Mouse (Mus musculus) MEL (cell line): ENCODE measurements at regions not wholly inside any gene's neighbourhood (a gene's known extent, or its start where the extent isn't known, plus 50 kb on each side); places are given as distances from the start of the nearest gene placed in this dataset.

Source experiments
- DNase-seq: peaks from one replicate; pipeline ENCODE4 v3.0.0; 2011; ENCODE audit warnings: low read depth, low spot score
- H3K27ac ChIP-seq: 2 replicates; pipeline ENCODE4 v1.5.1; 2012; ENCODE audit warnings: low read depth, mild to moderate bottlenecking, control low read depth, low read length, moderate library complexity; ENCODE audit not compliant: control insufficient read depth
- H3K27me3 ChIP-seq, 2 experiments: fragments of 150-350 bp in 1 of 2; sonication (generic) in 1 of 2; 2 replicates each; pipeline ENCODE4 v1.6.1; 2012; ENCODE audit warnings: low read length in 2 of 2, mild to moderate bottlenecking in 2 of 2, improper control_type of control experiment in 1 of 2, moderate library complexity in 1 of 2; ENCODE audit not compliant: insufficient read depth in 2 of 2, control insufficient read depth in 1 of 2
- H3K36me3 ChIP-seq, 2 experiments: 2 replicates each; pipeline ENCODE4 v1.6.1; 2012 to 2014; ENCODE audit warnings: low read length in 2 of 2, improper control_type of control experiment in 1 of 2, inconsistent platforms in 1 of 2, mild to moderate bottlenecking in 1 of 2; ENCODE audit not compliant: insufficient read depth in 2 of 2, control insufficient read depth in 1 of 2
- H3K4me1 ChIP-seq, 2 experiments: fragments of 150-350 bp in 1 of 2; sonication (generic) in 1 of 2; 2 replicates each; pipeline ENCODE4 v1.6.1; 2012; ENCODE audit warnings: low read length in 2 of 2, improper control_type of control experiment in 1 of 2, mild to moderate bottlenecking in 1 of 2; ENCODE audit not compliant: insufficient read depth in 2 of 2, control insufficient read depth in 1 of 2
- H3K4me3 ChIP-seq, 2 experiments: fragments of 150-350 bp in 1 of 2; sonication (generic) in 1 of 2; 2 replicates each; pipeline ENCODE4 v1.5.1; 2012; ENCODE audit warnings: low read depth in 2 of 2, low read length in 2 of 2, mild to moderate bottlenecking in 2 of 2, moderate library complexity in 2 of 2, control low read depth in 1 of 2, improper control_type of control experiment in 1 of 2; ENCODE audit not compliant: control insufficient read depth in 1 of 2, insufficient read depth in 1 of 2
- H3K79me2 ChIP-seq: 2 replicates; pipeline ENCODE4 v1.6.1; 2012; ENCODE audit warnings: mild to moderate bottlenecking, low read length, moderate library complexity; ENCODE audit not compliant: control insufficient read depth, poor library complexity, insufficient read depth
- H3K9ac ChIP-seq: 2 replicates; pipeline ENCODE4 v1.6.1; 2012; ENCODE audit warnings: low read depth, mild to moderate bottlenecking, control low read depth, low read length, moderate library complexity; ENCODE audit not compliant: control insufficient read depth, poor library complexity, severe bottlenecking
- H3K9me3 ChIP-seq: fragments of 150-350 bp; sonication (generic); replicated peaks from 2 replicates; pipeline ENCODE4 v1.6.1; 2012; ENCODE audit warnings: mild to moderate bottlenecking, low read length, improper control_type of control experiment, moderate library complexity; ENCODE audit not compliant: insufficient read depth
- CHD2 ChIP-seq: IDR thresholded peaks from 2 replicates; pipeline ENCODE4 v1.6.1; 2011; ENCODE audit warnings: low read length, improper control_type of control experiment
- CTCF ChIP-seq, 3 experiments: IDR thresholded peaks in 2 of 3; conservative IDR thresholded peaks in 1 of 3; 2 replicates each; pipeline ENCODE4 v1.5.1; 2011 to 2012; ENCODE audit warnings: low read length in 3 of 3, low read depth in 2 of 3, mild to moderate bottlenecking in 2 of 3, improper control_type of control experiment in 1 of 3, inconsistent platforms in 1 of 3, mixed read lengths in 1 of 3, moderate library complexity in 1 of 3; ENCODE audit not compliant: control insufficient read depth in 1 of 3, insufficient read depth in 1 of 3, poor library complexity in 1 of 3, severe bottlenecking in 1 of 3
- E2F4 ChIP-seq: IDR thresholded peaks from 2 replicates; pipeline ENCODE4 v1.6.1; 2011; ENCODE audit warnings: low read depth, low read length, improper control_type of control experiment, borderline replicate concordance
- EP300 ChIP-seq, 2 experiments: IDR thresholded peaks; 2 replicates each; pipeline ENCODE4 v1.6.1; 2011; ENCODE audit warnings: improper control_type of control experiment in 2 of 2, low read length in 2 of 2, low read depth in 1 of 2, mild to moderate bottlenecking in 1 of 2
- GATA1 ChIP-seq: IDR thresholded peaks from 2 replicates; pipeline ENCODE4 v1.6.1; 2011; ENCODE audit warnings: low read depth, low read length, improper control_type of control experiment
- HCFC1 ChIP-seq: IDR thresholded peaks from 2 replicates; pipeline ENCODE4 v1.6.1; 2012; ENCODE audit warnings: low read depth, mild to moderate bottlenecking, inconsistent platforms, low read length, improper control_type of control experiment, moderate library complexity
- MAX ChIP-seq: IDR thresholded peaks from 2 replicates; pipeline ENCODE4 v1.6.1; 2011; ENCODE audit warnings: low read length, improper control_type of control experiment
- MAZ ChIP-seq: IDR thresholded peaks from 2 replicates; pipeline ENCODE4 v1.6.1; 2012; ENCODE audit warnings: low read depth, mild to moderate bottlenecking, inconsistent platforms, low read length, improper control_type of control experiment
- MXI1 ChIP-seq: IDR thresholded peaks from 2 replicates; pipeline ENCODE4 v1.6.1; 2011; ENCODE audit warnings: mild to moderate bottlenecking, low read depth, low read length, improper control_type of control experiment
- MYB ChIP-seq: IDR thresholded peaks from 2 replicates; pipeline ENCODE4 v1.6.1; 2011; ENCODE audit warnings: mild to moderate bottlenecking, low read depth, low read length, improper control_type of control experiment
- NELFE ChIP-seq: IDR thresholded peaks from 2 replicates; pipeline ENCODE4 v1.6.1; 2011; ENCODE audit warnings: low read depth, low read length, improper control_type of control experiment
- POLR2A ChIP-seq, 2 experiments: IDR thresholded peaks; 2 replicates each; pipeline ENCODE4 v1.6.1; 2011 to 2012; ENCODE audit warnings: low read length in 2 of 2, mild to moderate bottlenecking in 2 of 2, control low read depth in 1 of 2, improper control_type of control experiment in 1 of 2, low read depth in 1 of 2, moderate library complexity in 1 of 2; ENCODE audit not compliant: control insufficient read depth in 1 of 2, insufficient read depth in 1 of 2, poor library complexity in 1 of 2
- POLR2AphosphoS5 ChIP-seq: IDR thresholded peaks from 2 replicates; pipeline ENCODE4 v1.6.1; 2012; ENCODE audit warnings: low read depth, borderline replicate concordance, mild to moderate bottlenecking, inconsistent platforms, low read length, moderate library complexity, mixed read lengths
- SIN3A ChIP-seq: IDR thresholded peaks from 2 replicates; pipeline ENCODE4 v1.6.1; 2012; ENCODE audit warnings: low read length, improper control_type of control experiment, inconsistent platforms
- SMC3 ChIP-seq: IDR thresholded peaks from 2 replicates; pipeline ENCODE4 v1.6.1; 2011; ENCODE audit warnings: low read depth, low read length, improper control_type of control experiment
- TAL1 ChIP-seq: IDR thresholded peaks from 2 replicates; pipeline ENCODE4 v1.6.1; 2012; ENCODE audit warnings: mild to moderate bottlenecking, inconsistent platforms, low read length, moderate library complexity, mixed read lengths
- TCF12 ChIP-seq: IDR thresholded peaks from 2 replicates; pipeline ENCODE4 v1.6.1; 2014; ENCODE audit warnings: low read depth, mild to moderate bottlenecking, inconsistent platforms, low read length, improper control_type of control experiment, moderate library complexity
- UBTF ChIP-seq: IDR thresholded peaks from 2 replicates; pipeline ENCODE4 v1.6.1; 2012; ENCODE audit warnings: low read depth, mild to moderate bottlenecking, inconsistent platforms, low read length, improper control_type of control experiment, moderate library complexity, borderline replicate concordance; ENCODE audit not compliant: insufficient read depth
- ZC3H11A ChIP-seq: IDR thresholded peaks from 2 replicates; pipeline ENCODE4 v1.6.1; 2012; ENCODE audit warnings: low read depth, mild to moderate bottlenecking, inconsistent platforms, low read length, improper control_type of control experiment
- ZKSCAN1 ChIP-seq: IDR thresholded peaks from 2 replicates; pipeline ENCODE4 v1.6.1; 2012; ENCODE audit warnings: low read depth, mild to moderate bottlenecking, inconsistent platforms, low read length, improper control_type of control experiment, moderate library complexity
- ZNF384 ChIP-seq: IDR thresholded peaks from 2 replicates; pipeline ENCODE4 v1.6.1; 2012; ENCODE audit warnings: low read depth, mild to moderate bottlenecking, inconsistent platforms, low read length, improper control_type of control experiment

GRCm38 (mm10) chr2:179069520-179069919 lies 372.7 kb upstream of the Cdh4 start:
- Histone ChIP-seq H3K27ac (no peak overlapping the region), H3K4me1 (no peaks in the 10 kb centered on the region), H3K27me3 (no peaks in the 10 kb centered on the region), H3K36me3 (no peaks in the 10 kb centered on the region), H3K4me3 (no peak overlapping the region), H3K9ac (no peak overlapping the region), H3K9me3 (no peaks in the 10 kb centered on the region), H3K79me2 (no peaks in the 10 kb centered on the region)
- TF ChIP-seq MAZ (no peak), MYB (no peak), MXI1 (no peak), HCFC1 (no peak), MAX (no peak), CHD2 (no peak), E2F4 (no peak), SMC3 (no peak), ZNF384 (no peak), EP300 (IDR thresholded peaks at IDR 0.05; ENCODE audit: low read depth in 1 of 2, low read length in 2 of 2) (no peak), SIN3A (no peak), TCF12 (no peak), ZC3H11A (no peak), TAL1 (no peak), UBTF (no peak), POLR2AphosphoS5 (no peak), NELFE (no peak), GATA1 (no peak), ZKSCAN1 (no peak)
- DNase-seq, result no peak

GRCm38 (mm10) chr2:179070346-179070745 lies 371.9 kb upstream of the Cdh4 start:
- H3K36me3 ChIP-seq, result no peaks in the 10 kb centered on the region
- H3K4me3 ChIP-seq, result no peak overlapping the region
- H3K27ac ChIP-seq, result no peak overlapping the region
- H3K4me1 ChIP-seq, result no peaks in the 10 kb centered on the region
- H3K27me3 ChIP-seq, result no peaks in the 10 kb centered on the region
- no peak for DNase-seq
- TF ChIP-seq POLR2A (IDR thresholded peaks at IDR 0.05; ENCODE audit: control insufficient read depth in 1 of 2, insufficient read depth in 1 of 2, low read depth in 1 of 2, low read length in 2 of 2, poor library complexity in 1 of 2) (no peak), CTCF (IDR thresholded peaks at IDR 0.05 in 2 of 3, conservative IDR thresholded peaks at IDR 0.05 in 1 of 3; ENCODE audit: control insufficient read depth in 1 of 3, insufficient read depth in 1 of 3, low read depth in 2 of 3, low read length in 3 of 3, poor library complexity in 1 of 3, severe bottlenecking in 1 of 3) (peak in 2 of 3 experiments; percentile 1 to 16; a peak in 1 of 6 replicates)
- H3K79me2 ChIP-seq, result no peaks in the 10 kb centered on the region
- H3K9ac ChIP-seq, result no peak overlapping the region
- no peaks in the 10 kb centered on the region for H3K9me3 ChIP-seq
